Mouse (Mus musculus) spleen, adult 2 months (tissue): ENCODE measurements around the gene Ell.

Experiments used
- CTCF ChIP-seq: fragments of 200-500 bp; IDR thresholded peaks from 2 replicates; pipeline ENCODE4 v1.5.1; 2011; ENCODE audit warnings: mild to moderate bottlenecking, inconsistent platforms; ENCODE audit not compliant: insufficient read depth, insufficient read length, insufficient replicate concordance; ENCODE audit errors: extremely low read depth
- POLR2A ChIP-seq: fragments of 200-500 bp; IDR thresholded peaks from 2 replicates; pipeline ENCODE4 v1.6.1; 2011; ENCODE audit warnings: low read depth, low read length, inconsistent platforms

DNA sequence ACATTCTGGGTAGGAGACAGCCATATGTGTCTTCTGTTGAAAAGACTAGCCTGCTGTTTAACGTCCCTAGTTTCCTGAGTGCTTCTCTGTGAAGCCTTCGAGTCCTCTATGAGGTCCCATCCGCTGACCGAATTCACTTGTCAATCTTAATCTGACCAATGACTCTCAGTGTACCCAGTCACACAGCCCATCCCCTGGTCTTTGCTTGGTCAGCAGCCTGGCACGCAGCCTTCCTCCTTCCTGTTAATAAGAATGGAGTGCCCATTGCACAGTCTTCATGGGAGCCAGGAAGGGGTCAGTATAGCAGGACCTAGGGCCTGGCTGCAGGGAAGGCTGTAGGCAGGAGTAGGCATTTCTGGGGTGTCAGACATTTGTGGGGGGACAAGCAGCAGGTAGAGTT lies 75.2 kb downstream of the Ell start:
- TF ChIP-seq CTCF: no peak
- no peak for TF ChIP-seq POLR2A
